Mouse (Mus musculus): ENCODE measurements around the gene Sel1l2.

Gene Sel1l2

DNA sequence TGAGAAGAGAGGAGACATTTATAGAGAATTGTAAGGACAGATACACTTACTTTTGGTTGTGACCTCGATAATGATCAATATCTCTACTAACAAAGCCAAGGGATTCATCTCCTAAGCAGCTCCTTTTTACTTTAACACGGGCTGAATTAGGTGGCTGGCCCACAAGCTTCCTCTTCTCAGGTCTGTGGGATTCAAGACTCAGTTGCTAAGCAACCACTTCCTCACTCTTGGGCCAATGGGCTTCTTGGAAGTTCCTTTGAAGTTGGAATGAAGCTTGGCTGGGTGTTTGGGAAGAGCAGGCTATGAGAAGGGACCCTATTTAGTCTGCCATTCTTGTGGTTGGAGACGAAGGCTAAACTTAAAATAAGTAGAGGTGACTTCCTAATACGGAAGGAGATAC lies at the start of gene Sel1l2:
Gene Sel1l2 (minus strand): TSS at position 182 of the 400 bp plus-strand sequence.
- DNase-seq (ENCODE audit: extremely low spot score, low spot score), result no peak

DNA sequence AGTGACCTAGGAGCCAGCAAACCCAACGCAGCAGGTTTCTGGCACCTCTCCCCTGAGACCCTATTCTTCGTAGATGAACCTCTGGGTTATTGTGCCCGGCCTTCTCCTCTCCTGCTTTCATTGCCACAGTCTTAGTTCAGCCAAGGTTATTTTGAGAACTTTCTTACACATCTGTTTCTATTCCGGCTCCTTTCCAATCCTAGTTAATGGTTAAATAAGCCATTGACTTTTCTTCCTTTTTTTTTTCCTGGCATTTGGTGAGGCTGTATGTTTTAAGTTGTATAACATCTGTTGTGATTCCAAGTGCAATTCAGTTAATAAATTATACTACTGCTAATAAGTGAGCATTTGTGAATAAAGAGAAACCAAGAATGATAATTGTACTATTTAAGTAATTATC lies 49.6 kb upstream of the Sel1l2 start:
- no peak for DNase-seq (ENCODE audit: extremely low spot score, low spot score)

DNA sequence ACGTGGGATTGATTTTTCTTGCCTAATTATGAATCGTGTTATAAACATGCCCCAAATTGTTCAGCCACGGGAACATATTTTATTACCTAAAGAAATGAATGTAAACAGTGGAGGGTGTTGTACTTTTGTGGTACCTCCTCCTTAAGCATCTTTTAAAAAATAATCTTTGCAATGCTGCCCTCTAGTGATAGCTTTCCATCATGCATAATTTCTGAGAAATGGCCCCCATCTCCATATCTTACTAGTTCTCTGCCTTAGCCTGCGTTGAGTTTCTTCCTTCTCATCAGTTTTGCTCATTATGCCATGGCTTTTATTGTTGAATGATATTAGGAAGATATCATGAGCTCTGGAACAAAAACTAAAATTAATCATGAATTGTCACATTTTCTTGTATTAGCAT lies 37.8 kb upstream of the Sel1l2 start:
- no peak for DNase-seq (ENCODE audit: extremely low spot score, low spot score)

DNA sequence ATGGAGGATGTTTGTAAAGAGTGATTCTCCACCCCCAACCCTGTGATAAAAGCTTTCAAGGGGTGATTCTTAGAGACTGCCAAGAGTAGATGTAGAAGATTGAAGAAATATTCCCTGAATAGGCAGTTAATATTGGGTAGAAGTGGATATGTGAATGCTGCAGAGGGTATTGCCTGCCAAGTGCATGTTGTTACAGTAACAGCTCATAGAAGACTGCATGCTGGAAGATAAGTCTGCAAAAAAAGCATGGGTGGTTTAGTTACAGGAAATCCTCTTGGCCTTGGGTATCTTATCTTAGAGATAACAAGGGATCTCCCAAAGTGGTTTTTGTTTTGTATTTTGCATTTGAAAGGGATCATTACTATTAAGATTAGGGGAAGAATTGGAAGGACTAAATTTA lies 36.3 kb upstream of the Sel1l2 start:
- no peak for DNase-seq (ENCODE audit: extremely low spot score, low spot score)

DNA sequence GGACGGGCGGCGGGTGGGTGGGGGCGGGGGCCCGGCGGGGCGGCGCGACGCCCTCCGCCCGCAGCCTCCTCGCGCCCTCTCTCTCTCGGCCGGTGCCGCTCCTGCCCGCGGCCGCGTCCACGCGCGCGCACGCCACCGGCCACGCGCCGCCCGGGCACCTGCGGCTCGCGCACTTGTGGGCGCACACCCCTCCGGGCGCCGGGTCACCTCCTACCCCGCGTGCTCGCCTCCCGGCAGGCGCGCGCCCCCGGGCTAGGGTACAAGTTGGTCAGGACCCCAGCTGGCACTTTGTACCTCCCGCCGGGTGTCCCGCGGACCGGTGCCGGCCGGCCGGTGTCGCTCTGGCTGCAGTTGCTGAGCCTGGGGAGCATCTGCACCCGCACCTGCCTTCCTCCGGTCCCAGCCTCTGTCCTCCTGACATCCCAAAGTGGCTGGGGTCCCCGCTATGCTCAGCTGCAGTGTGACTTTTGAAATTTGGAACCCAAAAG lies 6.3 kb upstream of the Sel1l2 start:
- peak; percentile 70 for DNase-seq (ENCODE audit: extremely low spot score, low spot score)

DNA sequence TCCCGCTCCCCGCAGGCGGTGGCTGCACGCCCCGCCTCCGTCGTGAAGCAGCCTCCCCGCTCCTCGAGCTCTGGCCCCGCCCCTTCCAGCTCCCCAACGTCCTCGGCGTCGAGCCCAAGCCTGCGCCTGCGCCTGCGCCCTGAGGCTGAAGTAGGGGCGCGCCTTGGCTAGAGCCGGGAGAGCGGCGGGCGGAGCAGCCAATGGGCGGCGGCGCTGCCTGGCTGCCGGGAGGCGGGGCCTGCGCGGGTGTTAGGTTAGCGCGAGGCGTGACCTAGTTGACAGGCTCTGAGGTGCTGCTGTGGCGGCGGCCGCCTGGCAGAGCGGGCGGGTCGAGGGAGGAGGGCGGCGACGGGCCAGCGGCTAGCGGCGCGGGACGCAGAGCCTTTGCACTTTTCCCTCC lies 5.7 kb upstream of the Sel1l2 start, which contains the start of gene Macrod2:
Gene Macrod2 (plus strand): TSS at position 131 of the 400 bp plus-strand sequence.
- peak; percentile 95 for DNase-seq (ENCODE audit: extremely low spot score, low spot score)

DNA sequence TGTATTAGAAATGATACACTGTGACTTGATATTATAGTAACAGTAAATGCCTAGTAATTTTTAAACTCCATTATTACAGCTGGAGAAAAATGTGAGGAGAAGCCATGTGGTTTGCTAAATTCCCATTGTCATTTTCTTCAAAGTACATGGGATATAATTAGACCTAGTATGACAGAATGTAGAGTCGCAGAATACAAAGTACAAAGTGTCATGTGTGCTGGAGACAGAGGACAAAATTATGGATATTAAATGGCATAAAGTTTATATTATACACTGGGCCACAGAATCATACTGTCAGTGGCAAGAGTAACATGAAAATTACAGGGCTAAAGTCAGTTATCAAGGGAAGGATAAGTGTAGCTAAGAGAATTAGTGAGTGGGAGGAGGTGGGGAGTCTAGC lies 24.7 kb downstream of the Sel1l2 start:
- no peak for DNase-seq (ENCODE audit: extremely low spot score, low spot score)

DNA sequence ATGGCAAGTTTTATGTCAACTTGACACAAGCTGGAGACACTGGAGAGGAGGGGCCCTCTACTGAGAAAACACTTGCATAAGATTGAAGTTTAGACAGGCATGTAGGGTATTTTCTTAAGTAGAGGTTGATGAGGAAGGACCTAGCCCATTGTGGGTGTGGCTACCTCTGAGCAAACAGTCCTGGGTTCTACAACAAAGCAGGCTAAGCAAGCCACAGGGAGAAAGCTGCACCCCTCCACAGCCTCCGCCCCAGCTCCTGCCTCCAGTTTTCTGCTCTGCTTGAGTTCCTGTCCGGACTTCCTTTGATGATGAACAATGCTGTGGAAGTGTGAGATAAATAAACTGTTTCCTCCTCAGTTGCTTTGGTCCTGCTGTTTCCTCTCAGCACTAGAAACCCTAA lies 29.6 kb downstream of the Sel1l2 start:
- no peak for DNase-seq (ENCODE audit: extremely low spot score, low spot score)

DNA sequence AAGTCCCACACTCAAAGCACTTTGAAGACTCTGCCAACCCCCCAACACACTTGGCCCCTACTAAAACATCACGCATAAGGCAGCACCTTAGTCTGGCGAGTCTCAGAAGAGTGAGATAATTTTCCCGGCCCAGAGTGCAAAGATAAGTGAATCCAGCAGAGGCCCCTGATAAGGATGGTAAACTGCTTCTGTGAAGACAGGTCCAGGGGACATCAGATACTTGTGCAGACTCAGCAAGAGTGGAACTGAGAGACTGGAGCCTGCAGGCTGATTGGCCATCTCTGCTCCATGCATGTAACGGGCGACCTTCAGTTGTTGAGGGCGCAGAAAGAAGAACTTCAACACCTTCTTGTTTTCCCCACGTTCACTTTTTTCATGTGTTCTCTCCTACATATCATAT lies 47.1 kb downstream of the Sel1l2 start:
- DNase-seq (ENCODE audit: extremely low spot score, low spot score), result no peak

DNA sequence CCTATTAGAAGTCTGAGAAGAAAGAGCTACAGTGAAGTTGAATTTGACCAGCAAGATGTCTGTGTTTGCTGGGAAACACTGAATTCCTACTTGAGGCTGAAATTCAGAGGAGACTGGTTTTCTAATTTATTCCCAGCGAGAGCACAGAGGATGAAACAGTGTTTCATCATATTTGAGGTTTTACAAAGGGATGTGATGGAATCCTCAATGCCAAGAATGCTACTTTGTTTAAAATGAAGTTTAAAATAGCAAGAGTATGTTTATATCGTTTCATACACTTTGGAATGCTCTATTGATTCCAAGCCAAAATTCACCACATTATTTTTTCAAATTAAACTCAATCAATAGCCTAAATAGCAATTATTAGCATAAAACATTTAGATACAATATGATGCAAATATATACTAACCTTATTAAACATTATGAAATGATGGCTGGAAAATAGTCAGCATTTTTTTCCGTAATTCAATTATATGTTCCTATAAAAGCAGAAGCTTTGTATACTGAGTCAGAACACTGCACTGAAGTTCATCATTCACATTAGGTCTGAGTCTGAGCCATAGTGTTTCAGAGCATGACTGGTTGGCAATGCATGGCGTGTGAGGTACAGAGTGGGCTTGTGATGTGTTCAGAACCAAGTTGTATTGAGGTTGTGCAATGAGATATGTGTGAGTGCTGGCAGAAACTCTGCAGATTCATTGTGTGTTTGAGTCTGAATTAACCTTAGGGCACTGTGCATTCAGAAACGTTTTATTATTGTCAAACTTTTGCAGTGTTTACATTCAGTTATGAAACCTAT lies 58.8 kb downstream of the Sel1l2 start:
- DNase-seq (ENCODE audit: extremely low spot score, low spot score), result no peak

DNA sequence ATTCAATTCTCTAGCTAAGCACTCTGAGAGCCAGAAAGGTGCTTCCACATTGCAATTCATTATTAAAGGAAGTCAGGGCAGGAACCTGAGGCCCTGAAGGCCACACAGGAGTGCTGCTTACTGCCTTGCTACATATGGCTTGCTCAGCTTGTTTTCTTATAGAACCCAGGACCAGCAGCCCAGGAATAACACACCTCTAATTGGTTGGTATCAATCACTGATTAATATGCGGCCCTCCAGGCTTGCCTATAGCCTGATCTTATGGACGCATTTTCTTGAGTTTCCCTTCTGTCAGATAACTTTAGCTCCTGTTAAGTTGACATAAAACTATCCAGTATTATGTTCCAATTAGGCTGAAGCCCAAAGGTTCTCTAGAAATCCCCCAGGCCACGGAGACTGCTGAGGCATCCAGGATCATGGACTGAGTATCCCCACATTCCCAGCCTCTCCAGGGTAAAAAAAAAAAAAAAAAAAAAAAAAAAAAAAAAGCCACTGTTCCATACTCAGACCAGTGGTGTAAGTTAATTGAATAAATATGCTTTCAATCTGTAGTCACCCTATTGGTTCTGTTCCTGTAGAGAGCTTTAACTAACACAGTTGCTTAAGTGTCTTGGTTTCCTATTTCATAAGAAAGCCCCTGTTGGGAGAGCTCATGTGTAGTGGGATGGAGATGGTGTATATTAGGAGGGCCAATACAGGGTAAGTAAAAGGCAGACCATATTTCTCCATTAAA lies 86.4 kb downstream of the Sel1l2 start:
- no peak for DNase-seq (ENCODE audit: extremely low spot score, low spot score)

DNA sequence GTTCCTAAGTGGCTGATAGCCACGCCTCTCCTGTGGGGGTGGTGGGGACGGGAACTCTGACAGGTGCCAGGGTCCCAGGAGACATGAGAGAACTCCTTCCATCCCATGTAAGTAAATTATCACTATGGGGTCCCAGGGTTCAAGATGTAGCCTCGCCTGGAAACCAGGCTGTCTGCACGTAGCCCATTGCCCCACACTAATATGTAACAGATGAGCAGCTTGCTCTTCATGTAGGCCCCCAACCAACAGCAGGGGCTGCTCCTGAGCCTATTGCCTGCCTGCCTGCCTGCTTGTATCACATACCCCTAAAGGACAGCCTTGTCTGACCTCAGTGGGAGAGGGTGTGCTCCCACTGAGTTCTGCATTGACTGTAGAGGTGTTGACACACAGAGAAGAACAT lies 92.4 kb downstream of the Sel1l2 start:
- no peak for DNase-seq (ENCODE audit: extremely low spot score, low spot score)

DNA sequence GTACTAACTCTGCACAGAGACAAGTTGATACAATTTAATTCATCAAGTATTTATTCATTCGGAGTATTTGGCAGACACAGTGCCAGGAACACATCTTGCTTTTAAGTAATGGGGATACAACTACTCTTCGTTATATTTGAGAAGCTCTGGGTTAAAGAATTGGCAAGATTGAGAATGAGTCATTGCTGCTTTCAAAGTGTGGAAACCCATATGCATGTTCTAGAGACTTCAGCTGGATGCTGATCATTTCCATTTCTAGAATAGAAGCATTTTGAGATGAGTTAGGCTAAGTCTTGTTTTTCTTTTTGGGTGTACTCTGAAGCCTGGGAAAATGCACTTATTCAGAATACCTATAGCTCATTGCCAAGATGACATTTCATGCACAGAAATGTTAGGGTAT lies 95.7 kb downstream of the Sel1l2 start:
- no peak for DNase-seq (ENCODE audit: extremely low spot score, low spot score)

DNA sequence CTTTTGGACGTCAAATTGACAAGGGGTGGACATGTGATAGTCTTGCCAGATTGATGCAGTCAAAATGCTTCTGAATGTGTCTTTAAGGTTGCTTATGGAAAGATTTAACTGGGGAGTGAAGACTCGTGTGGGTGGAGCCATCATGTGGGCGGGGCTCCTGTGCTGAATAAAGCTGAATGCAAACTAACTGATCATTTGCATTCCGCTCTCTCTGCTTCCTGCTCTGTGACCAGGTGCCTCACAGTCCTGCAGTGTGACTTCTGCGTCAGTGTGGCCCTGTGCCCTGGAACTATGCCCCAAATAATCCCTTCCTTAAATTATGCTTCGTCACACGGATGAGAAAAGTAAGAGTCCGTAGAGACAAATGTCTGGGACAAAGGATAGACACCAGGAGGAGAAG lies 108.7 kb downstream of the Sel1l2 start:
- no peak for DNase-seq (ENCODE audit: extremely low spot score, low spot score)

DNA sequence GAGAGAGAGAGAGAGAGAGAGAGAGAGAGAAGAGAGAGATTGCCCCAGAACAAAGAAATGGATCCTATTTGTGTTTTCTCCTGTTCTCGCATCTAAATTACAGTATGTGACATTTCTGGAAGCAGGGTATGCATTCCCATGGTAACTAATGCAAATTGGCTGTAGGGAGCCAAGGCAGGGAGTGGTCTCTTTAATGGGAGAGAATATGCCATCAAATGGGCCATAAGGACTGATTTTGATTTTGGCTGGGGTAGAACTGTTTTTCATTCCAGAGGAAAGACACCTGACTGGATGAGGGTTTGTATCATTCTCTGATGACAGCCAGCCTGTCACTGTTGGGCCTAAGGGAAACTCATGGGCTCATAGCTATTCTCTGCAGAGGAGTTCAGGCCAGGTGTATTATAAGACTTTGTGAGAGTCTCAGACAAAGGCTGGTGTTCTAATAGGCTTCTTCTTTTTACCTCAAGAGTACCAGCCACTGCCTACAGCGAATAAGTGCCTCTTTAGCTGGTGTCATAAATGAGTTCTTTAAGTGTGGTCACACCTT lies 133.8 kb downstream of the Sel1l2 start:
- no peak for DNase-seq (ENCODE audit: extremely low spot score, low spot score)

DNA sequence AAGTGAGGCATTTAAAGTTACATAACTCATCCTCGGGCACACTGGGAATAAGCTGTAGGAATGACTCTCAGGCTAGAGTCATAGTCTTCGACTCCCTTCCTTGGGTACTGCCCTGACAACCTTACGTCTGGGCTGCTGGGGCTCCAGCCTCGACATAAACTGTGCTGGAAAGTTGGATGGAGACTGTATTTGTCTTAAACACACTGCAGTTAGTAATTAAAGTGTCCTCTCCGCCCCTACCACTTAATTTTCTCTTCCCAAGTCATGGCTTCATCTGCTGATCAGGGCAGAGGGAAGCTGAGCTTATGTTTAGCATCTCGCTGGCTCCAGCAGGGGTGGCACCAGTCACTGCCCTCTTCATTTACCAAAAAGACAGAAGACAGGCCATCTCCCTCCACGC lies 135.2 kb downstream of the Sel1l2 start:
- no peak for DNase-seq (ENCODE audit: extremely low spot score, low spot score)

DNA sequence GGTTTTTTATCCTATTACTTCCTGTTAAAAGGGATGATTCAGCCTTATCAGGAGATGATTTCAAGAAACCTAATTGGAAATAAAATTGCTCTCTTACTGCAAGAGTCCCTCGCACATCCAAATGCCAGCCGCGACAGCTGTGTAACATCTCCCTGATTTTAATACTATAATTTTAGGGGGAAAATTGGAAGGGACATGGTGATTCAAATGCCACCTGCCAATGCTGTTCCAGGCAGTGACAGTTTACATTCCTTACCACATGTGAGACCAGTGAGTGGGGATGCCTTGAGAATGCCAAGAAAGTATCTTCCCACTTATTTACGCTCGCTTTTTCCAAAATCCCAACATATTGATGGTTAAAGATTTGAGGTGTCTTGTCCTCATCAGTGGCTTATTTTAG lies 146.4 kb downstream of the Sel1l2 start:
- no peak for DNase-seq (ENCODE audit: extremely low spot score, low spot score)

DNA sequence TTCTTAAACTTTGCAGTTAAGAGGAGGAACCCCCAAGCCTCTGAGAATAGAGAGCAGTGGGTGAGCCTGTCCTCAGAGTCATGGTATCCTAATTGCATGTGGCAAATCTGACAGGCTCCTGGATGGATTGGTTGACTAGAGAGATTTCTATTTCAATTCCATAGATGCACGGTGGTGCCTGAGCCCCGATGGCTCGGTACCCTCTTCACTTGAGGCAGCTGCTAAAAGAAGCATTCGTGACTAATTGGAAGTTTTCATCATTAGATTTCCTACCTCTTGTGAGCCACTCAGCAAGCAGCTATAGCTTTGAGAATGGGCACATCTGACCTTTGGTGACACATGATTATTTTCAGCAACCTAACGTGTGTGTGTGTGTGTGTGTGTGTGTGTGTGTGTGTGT lies 147.1 kb downstream of the Sel1l2 start:
- DNase-seq (ENCODE audit: extremely low spot score, low spot score), result no peak

DNA sequence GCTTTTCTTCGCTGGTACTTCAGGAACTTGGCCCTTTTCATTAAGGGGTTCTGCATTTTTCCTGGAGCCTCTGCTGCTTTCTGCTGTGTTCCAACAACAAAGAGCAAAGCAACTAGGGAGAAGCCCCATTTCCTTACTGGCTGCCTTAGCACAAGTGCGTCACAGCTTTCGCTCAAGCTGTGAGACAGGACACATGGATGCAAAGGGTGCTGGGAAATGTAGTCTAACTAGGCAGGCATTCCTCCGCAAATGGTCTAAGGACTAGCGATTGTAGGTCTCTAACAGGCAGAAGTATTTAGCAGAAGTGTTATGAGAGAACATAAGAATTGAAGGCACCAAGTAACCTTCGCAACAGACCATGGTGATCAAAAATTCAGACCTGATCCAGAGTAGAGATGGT lies 152.3 kb downstream of the Sel1l2 start:
- DNase-seq (ENCODE audit: extremely low spot score, low spot score), result no peak

DNA sequence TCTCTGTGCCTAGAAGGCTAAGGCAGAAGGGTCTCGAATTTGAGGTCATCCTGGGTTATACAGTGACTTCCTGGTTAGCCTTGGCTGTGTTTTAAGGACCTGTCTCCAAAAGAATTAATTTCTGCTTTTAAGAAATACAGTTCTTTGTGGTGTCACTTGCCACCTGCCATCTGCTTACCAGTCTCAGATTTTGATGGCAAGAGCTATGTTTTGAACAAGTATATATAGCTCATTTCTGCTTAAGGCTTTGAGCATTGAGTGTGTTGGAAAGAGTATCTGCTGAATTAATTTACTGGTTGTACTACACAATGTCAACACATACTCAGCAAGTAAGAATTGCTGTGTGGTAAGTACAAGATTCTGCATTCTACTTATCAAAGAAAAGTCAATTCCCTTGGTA lies 159.2 kb downstream of the Sel1l2 start:
- no peak for DNase-seq (ENCODE audit: extremely low spot score, low spot score)

DNA sequence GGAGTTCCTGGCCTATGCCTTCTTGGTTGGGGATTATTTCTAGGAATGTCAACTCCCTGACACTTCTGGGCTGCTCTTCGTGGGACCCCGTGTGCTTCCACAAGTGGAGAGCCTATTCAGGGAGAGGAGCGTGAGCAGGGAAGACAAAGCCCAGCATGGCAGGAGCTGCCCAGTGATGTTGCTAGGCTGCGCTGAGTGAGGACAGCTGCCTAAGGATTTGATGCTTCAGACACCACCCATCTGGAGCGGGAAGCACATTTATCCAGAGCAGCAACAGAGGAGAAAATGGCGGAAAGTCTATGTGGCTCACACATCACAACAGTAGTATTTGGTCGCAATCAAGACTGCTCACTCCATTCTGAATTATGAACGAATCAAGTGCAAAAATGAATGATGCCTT lies 169.2 kb downstream of the Sel1l2 start:
- DNase-seq (ENCODE audit: extremely low spot score, low spot score), result no peak

DNA sequence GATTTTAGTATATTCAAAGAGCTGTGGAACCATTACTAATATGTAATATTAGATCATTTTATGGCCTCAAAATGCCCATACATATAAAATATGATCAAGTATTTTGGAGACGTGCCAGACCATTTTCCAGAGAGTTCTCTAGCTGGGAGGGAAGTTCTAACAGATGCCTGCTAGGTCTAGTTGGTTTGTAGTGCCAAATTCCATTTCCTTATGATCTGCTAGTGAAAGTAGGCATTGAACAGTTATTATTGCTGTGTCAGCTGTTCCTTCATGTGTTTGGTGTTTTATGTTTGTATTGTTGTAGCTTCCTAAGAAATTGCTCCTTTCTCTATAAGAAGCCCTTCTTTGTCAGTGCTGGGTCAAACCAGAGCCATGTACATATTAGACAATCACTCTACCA lies 173.5 kb downstream of the Sel1l2 start:
- no peak for DNase-seq (ENCODE audit: extremely low spot score, low spot score)

All from neural tube, embryonic 10.5 days (tissue).